Mouse (Mus musculus) spleen, adult 10 weeks (tissue): Measurements from ENCODE around the gene Gm8237. TPM values are rescaled to one million over a fixed set of nuclear protein-coding genes. Genes with fewer than 3 reads are reported as not detected.

Source experiments
- polyA plus RNA-seq: library from polyadenylated mRNA; stranded (reverse); fragments of 350-450 nt; fragmentation: Illumina TruSeq; extraction: RNeasy Lipid Tissue Mini Kit (QIAGEN cat#74804); gene quantifications from one replicate; pipeline ENCODE4 v1.2.3, GENCODE M21; 2015; ENCODE audit warnings: low replicate concordance; ENCODE audit not compliant: insufficient read depth

Gm8237 gene
- not detected for polyA plus RNA-seq

DNA sequence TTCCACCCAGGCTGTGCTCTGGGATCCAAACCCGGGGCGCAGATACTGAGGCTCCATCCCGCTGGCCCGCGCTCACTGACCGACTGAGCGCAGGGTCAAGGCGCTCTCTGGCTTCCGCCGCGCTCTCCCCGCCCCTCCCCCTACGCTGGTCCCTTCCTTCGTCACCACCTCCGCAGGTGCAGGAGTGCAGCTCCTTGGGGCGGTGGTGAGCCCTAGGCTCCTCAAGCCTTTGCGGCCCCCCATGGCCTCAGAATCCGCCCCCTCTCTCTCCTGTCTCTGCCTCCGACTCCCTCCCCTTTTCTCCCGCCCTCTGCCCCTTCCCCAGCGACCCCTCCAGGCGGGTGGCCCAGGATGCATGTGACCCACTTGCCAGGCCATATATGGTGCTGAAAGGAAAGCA lies at the start of gene Gm8237:
Gene Gm8237, minus strand, starts transcription at position 142 of the 400 bp plus-strand sequence.

DNA sequence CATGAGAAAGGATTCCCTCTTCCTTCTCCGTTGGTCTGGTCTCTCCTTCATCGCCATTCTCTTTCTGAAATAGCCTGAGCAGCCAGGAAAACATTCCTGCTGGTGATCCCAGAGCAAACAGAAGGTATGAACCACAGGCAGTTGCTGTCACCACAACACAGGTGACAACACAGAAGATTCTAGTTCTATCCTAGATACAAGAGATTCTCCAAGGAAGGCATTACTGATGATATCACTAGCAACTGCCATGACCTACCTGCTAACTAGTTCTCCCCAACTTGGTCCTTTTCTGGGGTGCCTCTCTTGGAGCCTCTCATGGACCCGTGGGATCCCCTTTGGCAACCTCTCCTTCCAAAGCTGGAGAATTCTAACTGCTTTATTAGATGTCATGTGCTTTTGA lies 50.0 kb downstream of the Gm8237 start, which contains the start of gene Gm3424:
Gene Gm3424, minus strand, starts transcription at position 101 of the 400 bp plus-strand sequence.

Other genes starting within 250 kb of the Gm8237 start
- gene Gm8265, start 247.4 kb downstream of the Gm8237 start, polyA plus RNA-seq = not detected
- gene Gm9603, start 192.9 kb downstream of the Gm8237 start, polyA plus RNA-seq = not detected
- 0.37 TPM for gene Gm3373, start 138.8 kb downstream of the Gm8237 start, polyA plus RNA-seq
- 0.79 TPM for gene Gm3383, start 72.4 kb downstream of the Gm8237 start, polyA plus RNA-seq
- gene Gm3424, start 50.1 kb downstream of the Gm8237 start, polyA plus RNA-seq = not detected
- 0.47 TPM for gene Gm3248, start 81.4 kb upstream of the Gm8237 start, polyA plus RNA-seq
- not detected for gene Gm3453, start 98.8 kb upstream of the Gm8237 start, polyA plus RNA-seq
- not detected for gene Gm6337, start 177.9 kb upstream of the Gm8237 start, polyA plus RNA-seq
- gene Gm8206, start 213.6 kb upstream of the Gm8237 start, polyA plus RNA-seq = 0.72 TPM
- gene Gm3468, start 228.3 kb upstream of the Gm8237 start, polyA plus RNA-seq = 1.8 TPM
- gene Gm3476, start 245.4 kb upstream of the Gm8237 start, polyA plus RNA-seq = not detected